In genomic region chr16:32138954-32139353, GRCm38 (mm10) we compare ENCODE assay signal across 16 mouse cellular contexts. TPM values are rescaled to one million over a fixed set of nuclear protein-coding genes. Genes with fewer than 3 reads are reported as not detected.
"Had no signal": no experiment of that assay in that cellular context is flagged by ENCODE, and none has a peak within 500 bp of the region (broad histone marks: within the 10 kb centered on the region; RNA-seq: fewer than 3 reads in every experiment).

No protein-coding gene starts in this region.

- ATAC-seq: intestine, embryonic 16.5 days; midbrain, embryonic 15.5 days had no signal

- DNase-seq: kidney, adult 2 months; kidney, postnatal 25 days; left cerebral cortex, postnatal 4 days; lung, adult 18-20 months; lung, postnatal 36 days; right cerebral cortex, postnatal 14 days; thymus, postnatal 36 days had no signal

- H3K4me3 ChIP-seq: limb, embryonic 13.5 days; midbrain, embryonic 15.5 days; neural tube, embryonic 12.5 days; stomach, embryonic 15.5 days had no signal

- H3K27ac ChIP-seq: limb, embryonic 13.5 days; liver, embryonic 14.5 days; midbrain, embryonic 15.5 days; neural tube, embryonic 12.5 days; stomach, embryonic 15.5 days had no signal

RNA-seq across cellular contexts. Expression of gene Bex6, which starts 40.7 kb away (rescaled TPM):
- total RNA-seq: layer of hippocampus, postnatal 14 days; left cerebral cortex, postnatal 4 days; liver, adult 2 months; neutrophil, adult 5-6 weeks had no signal
